Mouse (Mus musculus): Measurements from ENCODE around the gene Dhodh.

DNA sequence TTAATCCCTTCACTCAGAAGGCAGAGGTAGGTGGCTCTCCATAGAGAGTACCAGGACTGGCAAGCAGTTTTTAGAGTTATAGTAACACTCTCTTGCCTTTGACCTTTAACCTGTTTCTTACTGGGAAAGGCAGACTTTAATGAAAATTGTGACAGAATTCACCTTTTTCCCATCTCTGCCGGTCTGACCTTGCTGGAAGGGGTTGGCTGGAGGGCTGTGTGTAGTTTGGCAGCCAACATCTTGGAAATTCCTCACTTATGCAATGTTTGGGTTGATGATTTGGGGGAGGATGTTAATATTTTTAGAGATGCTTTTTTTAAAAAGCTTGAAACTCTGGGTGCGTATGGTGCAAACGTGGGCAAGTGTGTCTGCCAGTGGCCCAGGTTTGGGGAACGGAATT is 24.2 kb downstream of the Dhodh start:
- no peak for TF ChIP-seq CTCF (IDR thresholded peaks at IDR 0.05; ENCODE audit: control insufficient read depth, insufficient read depth, insufficient read length)
- no peak for TF ChIP-seq MYOD1 (IDR thresholded peaks at IDR 0.05; ENCODE audit: control insufficient read depth, insufficient read length, low read depth)
- TF ChIP-seq USF1 (IDR thresholded peaks at IDR 0.05; ENCODE audit: low read depth) = no peak
- TF ChIP-seq FOSL1 (IDR thresholded peaks at IDR 0.05; ENCODE audit: insufficient read depth, low read length, poor library complexity, severe bottlenecking) = no peak
- no peak for TF ChIP-seq CEBPB (IDR thresholded peaks at IDR 0.05; ENCODE audit: low read depth)
- no peak for TF ChIP-seq MYOG (IDR thresholded peaks at IDR 0.05; ENCODE audit: control insufficient read depth, extremely low read depth, insufficient read length)
